Mouse (Mus musculus) MEL (cell line): Measurements from ENCODE around the gene Arl3. TPM values are rescaled to one million over a fixed set of nuclear protein-coding genes. Genes with fewer than 3 reads are reported as not detected.

Source experiments
- DNase-seq: peaks from one replicate; pipeline ENCODE4 v3.0.0; 2011; ENCODE audit warnings: low read depth, low spot score
- H3K27ac ChIP-seq: 2 replicates; pipeline ENCODE4 v1.5.1; 2012; ENCODE audit warnings: low read depth, mild to moderate bottlenecking, control low read depth, low read length, moderate library complexity; ENCODE audit not compliant: control insufficient read depth
- H3K27me3 ChIP-seq, 2 experiments: fragments of 150-350 bp in 1 of 2; sonication (generic) in 1 of 2; 2 replicates each; pipeline ENCODE4 v1.6.1; 2012; ENCODE audit warnings: low read length in 2 of 2, mild to moderate bottlenecking in 2 of 2, improper control_type of control experiment in 1 of 2, moderate library complexity in 1 of 2; ENCODE audit not compliant: insufficient read depth in 2 of 2, control insufficient read depth in 1 of 2
- H3K36me3 ChIP-seq, 2 experiments: 2 replicates each; pipeline ENCODE4 v1.6.1; 2012 to 2014; ENCODE audit warnings: low read length in 2 of 2, improper control_type of control experiment in 1 of 2, inconsistent platforms in 1 of 2, mild to moderate bottlenecking in 1 of 2; ENCODE audit not compliant: insufficient read depth in 2 of 2, control insufficient read depth in 1 of 2
- H3K4me1 ChIP-seq, 2 experiments: fragments of 150-350 bp in 1 of 2; sonication (generic) in 1 of 2; 2 replicates each; pipeline ENCODE4 v1.6.1; 2012; ENCODE audit warnings: low read length in 2 of 2, improper control_type of control experiment in 1 of 2, mild to moderate bottlenecking in 1 of 2; ENCODE audit not compliant: insufficient read depth in 2 of 2, control insufficient read depth in 1 of 2
- H3K4me3 ChIP-seq, 2 experiments: fragments of 150-350 bp in 1 of 2; sonication (generic) in 1 of 2; 2 replicates each; pipeline ENCODE4 v1.5.1; 2012; ENCODE audit warnings: low read depth in 2 of 2, low read length in 2 of 2, mild to moderate bottlenecking in 2 of 2, moderate library complexity in 2 of 2, control low read depth in 1 of 2, improper control_type of control experiment in 1 of 2; ENCODE audit not compliant: control insufficient read depth in 1 of 2, insufficient read depth in 1 of 2
- H3K79me2 ChIP-seq: 2 replicates; pipeline ENCODE4 v1.6.1; 2012; ENCODE audit warnings: mild to moderate bottlenecking, low read length, moderate library complexity; ENCODE audit not compliant: control insufficient read depth, poor library complexity, insufficient read depth
- H3K9ac ChIP-seq: 2 replicates; pipeline ENCODE4 v1.6.1; 2012; ENCODE audit warnings: low read depth, mild to moderate bottlenecking, control low read depth, low read length, moderate library complexity; ENCODE audit not compliant: control insufficient read depth, poor library complexity, severe bottlenecking
- H3K9me3 ChIP-seq: fragments of 150-350 bp; sonication (generic); replicated peaks from 2 replicates; pipeline ENCODE4 v1.6.1; 2012; ENCODE audit warnings: mild to moderate bottlenecking, low read length, improper control_type of control experiment, moderate library complexity; ENCODE audit not compliant: insufficient read depth
- BHLHE40 ChIP-seq: IDR thresholded peaks from 2 replicates; pipeline ENCODE4 v1.6.1; 2012; ENCODE audit warnings: low read depth, mild to moderate bottlenecking, inconsistent platforms, low read length, improper control_type of control experiment, borderline replicate concordance
- CTCF ChIP-seq, 3 experiments: IDR thresholded peaks in 2 of 3; conservative IDR thresholded peaks in 1 of 3; 2 replicates each; pipeline ENCODE4 v1.5.1; 2011 to 2012; ENCODE audit warnings: low read length in 3 of 3, low read depth in 2 of 3, mild to moderate bottlenecking in 2 of 3, improper control_type of control experiment in 1 of 3, inconsistent platforms in 1 of 3, mixed read lengths in 1 of 3, moderate library complexity in 1 of 3; ENCODE audit not compliant: control insufficient read depth in 1 of 3, insufficient read depth in 1 of 3, poor library complexity in 1 of 3, severe bottlenecking in 1 of 3
- ELF1 ChIP-seq: IDR thresholded peaks from 2 replicates; pipeline ENCODE4 v1.6.1; 2014; ENCODE audit warnings: low read depth, mild to moderate bottlenecking, inconsistent platforms, low read length, improper control_type of control experiment, moderate library complexity
- GABPA ChIP-seq: IDR thresholded peaks from 2 replicates; pipeline ENCODE4 v1.6.1; 2012; ENCODE audit warnings: low read depth, mild to moderate bottlenecking, inconsistent platforms, low read length, improper control_type of control experiment, moderate library complexity
- JUND ChIP-seq: IDR thresholded peaks from 2 replicates; pipeline ENCODE4 v1.6.1; 2011; ENCODE audit warnings: low read depth, mild to moderate bottlenecking, improper control_type of control experiment, low read length
- KAT2A ChIP-seq: conservative IDR thresholded peaks from 2 replicates; pipeline ENCODE4 v1.6.1; 2012; ENCODE audit warnings: low read depth, low read length, improper control_type of control experiment, inconsistent platforms
- MAFK ChIP-seq: IDR thresholded peaks from 2 replicates; pipeline ENCODE4 v1.6.1; 2011; ENCODE audit warnings: low read depth, mild to moderate bottlenecking, low read length, improper control_type of control experiment, borderline replicate concordance
- MXI1 ChIP-seq: IDR thresholded peaks from 2 replicates; pipeline ENCODE4 v1.6.1; 2011; ENCODE audit warnings: mild to moderate bottlenecking, low read depth, low read length, improper control_type of control experiment
- MYC ChIP-seq: IDR thresholded peaks from 2 replicates; pipeline ENCODE4 v1.6.1; 2011; ENCODE audit warnings: low read depth, mild to moderate bottlenecking, low read length, improper control_type of control experiment, moderate library complexity
- NELFE ChIP-seq: IDR thresholded peaks from 2 replicates; pipeline ENCODE4 v1.6.1; 2011; ENCODE audit warnings: low read depth, low read length, improper control_type of control experiment
- NRF1 ChIP-seq: IDR thresholded peaks from 2 replicates; pipeline ENCODE4 v1.6.1; 2014; ENCODE audit warnings: low read depth, mild to moderate bottlenecking, inconsistent platforms, low read length, improper control_type of control experiment, moderate library complexity; ENCODE audit not compliant: poor library complexity, insufficient read depth, severe bottlenecking
- POLR2A ChIP-seq, 2 experiments: IDR thresholded peaks; 2 replicates each; pipeline ENCODE4 v1.6.1; 2011 to 2012; ENCODE audit warnings: low read length in 2 of 2, mild to moderate bottlenecking in 2 of 2, control low read depth in 1 of 2, improper control_type of control experiment in 1 of 2, low read depth in 1 of 2, moderate library complexity in 1 of 2; ENCODE audit not compliant: control insufficient read depth in 1 of 2, insufficient read depth in 1 of 2, poor library complexity in 1 of 2
- TBP ChIP-seq: IDR thresholded peaks from 2 replicates; pipeline ENCODE4 v1.8.0; 2011; ENCODE audit warnings: low read depth, low read length, improper control_type of control experiment
- UBTF ChIP-seq: IDR thresholded peaks from 2 replicates; pipeline ENCODE4 v1.6.1; 2012; ENCODE audit warnings: low read depth, mild to moderate bottlenecking, inconsistent platforms, low read length, improper control_type of control experiment, moderate library complexity, borderline replicate concordance; ENCODE audit not compliant: insufficient read depth
- USF1 ChIP-seq: IDR thresholded peaks from 2 replicates; pipeline ENCODE4 v1.6.1; 2014; ENCODE audit warnings: low read depth, mild to moderate bottlenecking, inconsistent platforms, low read length, improper control_type of control experiment, moderate library complexity
- USF2 ChIP-seq, 2 experiments: IDR thresholded peaks; 2 replicates each; pipeline ENCODE4 v1.6.1; 2011 to 2012; ENCODE audit warnings: improper control_type of control experiment in 2 of 2, low read length in 2 of 2, borderline replicate concordance in 1 of 2, inconsistent platforms in 1 of 2, low read depth in 1 of 2, mild to moderate bottlenecking in 1 of 2; ENCODE audit not compliant: insufficient read depth in 1 of 2
- ZC3H11A ChIP-seq: IDR thresholded peaks from 2 replicates; pipeline ENCODE4 v1.6.1; 2012; ENCODE audit warnings: low read depth, mild to moderate bottlenecking, inconsistent platforms, low read length, improper control_type of control experiment
- ZKSCAN1 ChIP-seq: IDR thresholded peaks from 2 replicates; pipeline ENCODE4 v1.6.1; 2012; ENCODE audit warnings: low read depth, mild to moderate bottlenecking, inconsistent platforms, low read length, improper control_type of control experiment, moderate library complexity
- ZNF384 ChIP-seq: IDR thresholded peaks from 2 replicates; pipeline ENCODE4 v1.6.1; 2012; ENCODE audit warnings: low read depth, mild to moderate bottlenecking, inconsistent platforms, low read length, improper control_type of control experiment
- polyA plus RNA-seq, 2 experiments: library from polyadenylated mRNA; stranded (reverse) in 1 of 2; unstranded in 1 of 2; fragments of >175 nt in 1 of 2; fragments of >200 nt in 1 of 2; gene quantifications; 2 replicates each; pipeline versions ENCODE4 v1.2.1 to v1.2.4; 2012; ENCODE audit warnings: low replicate concordance in 2 of 2, low read depth in 1 of 2; ENCODE audit not compliant: insufficient read length in 2 of 2, insufficient read depth in 1 of 2, missing spikeins in 1 of 2
- total RNA-seq: library from RNA; depleted of rRNA; stranded (reverse); fragments of 300-350 nt; gene quantifications from 2 replicates; pipeline ENCODE4 v1.2.3, GENCODE M21; 2012

Gene Arl3
- total and polyA plus RNA-seq, 3 experiments: 62.4 to 123 TPM; not detected in 1

DNA sequence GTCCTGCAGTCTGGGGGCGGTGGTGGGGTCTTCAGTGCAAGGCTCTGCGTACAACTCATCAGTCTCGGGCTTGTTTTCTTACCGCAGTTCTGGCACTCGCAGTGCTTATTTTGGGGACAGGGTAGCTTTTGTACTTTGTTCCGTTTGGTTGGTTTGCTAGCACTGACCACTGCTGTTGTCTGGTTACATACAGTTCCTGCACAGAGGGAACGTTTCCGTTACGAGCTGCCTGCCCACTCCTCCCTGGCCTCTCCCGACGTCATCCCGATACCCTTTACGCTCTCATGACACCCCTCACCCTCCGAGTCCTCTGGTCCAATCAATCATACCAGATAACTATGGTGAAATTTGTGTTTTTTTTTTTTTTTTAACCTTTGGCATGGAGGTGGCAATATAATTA lies 28.5 kb upstream of the Arl3 start:
- Histone ChIP-seq H3K36me3 (peaks cover 4 to 21% of the 10 kb centered on the region in 2 experiments; a peak in 2 of 4 replicates), H3K9me3 (no peaks in the 10 kb centered on the region), H3K4me3 (no peak overlapping the region), H3K27ac (no peak overlapping the region), H3K4me1 (peaks cover 2 to 18% of the 10 kb centered on the region in 2 experiments)
- no peak for TF ChIP-seq UBTF
- TF ChIP-seq NELFE: no peak
- TF ChIP-seq CTCF (IDR thresholded peaks at IDR 0.05 in 2 of 3, conservative IDR thresholded peaks at IDR 0.05 in 1 of 3; ENCODE audit: control insufficient read depth in 1 of 3, insufficient read depth in 1 of 3, low read depth in 2 of 3, low read length in 3 of 3, poor library complexity in 1 of 3, severe bottlenecking in 1 of 3): no peak
- TF ChIP-seq MYC: no peak
- TF ChIP-seq ZC3H11A: no peak
- no peak for TF ChIP-seq TBP
- TF ChIP-seq MXI1: no peak
- TF ChIP-seq USF2 (IDR thresholded peaks at IDR 0.05; ENCODE audit: borderline replicate concordance in 1 of 2, insufficient read depth in 1 of 2, low read depth in 1 of 2, low read length in 2 of 2): no peak
- TF ChIP-seq POLR2A (IDR thresholded peaks at IDR 0.05; ENCODE audit: control insufficient read depth in 1 of 2, insufficient read depth in 1 of 2, low read depth in 1 of 2, low read length in 2 of 2, poor library complexity in 1 of 2): no peak
- no peak for TF ChIP-seq KAT2A
- TF ChIP-seq JUND: no peak
- no peak for TF ChIP-seq ELF1
- no peak for TF ChIP-seq GABPA
- no peak for TF ChIP-seq NRF1
- no peak for TF ChIP-seq ZKSCAN1
- TF ChIP-seq, all 39 proteins: peak for 0
- Histone ChIP-seq H3K27me3 (no peaks in the 10 kb centered on the region), H3K9ac (no peak overlapping the region), H3K79me2 (peaks cover 41% of the 10 kb centered on the region)
- no peak for DNase-seq

DNA sequence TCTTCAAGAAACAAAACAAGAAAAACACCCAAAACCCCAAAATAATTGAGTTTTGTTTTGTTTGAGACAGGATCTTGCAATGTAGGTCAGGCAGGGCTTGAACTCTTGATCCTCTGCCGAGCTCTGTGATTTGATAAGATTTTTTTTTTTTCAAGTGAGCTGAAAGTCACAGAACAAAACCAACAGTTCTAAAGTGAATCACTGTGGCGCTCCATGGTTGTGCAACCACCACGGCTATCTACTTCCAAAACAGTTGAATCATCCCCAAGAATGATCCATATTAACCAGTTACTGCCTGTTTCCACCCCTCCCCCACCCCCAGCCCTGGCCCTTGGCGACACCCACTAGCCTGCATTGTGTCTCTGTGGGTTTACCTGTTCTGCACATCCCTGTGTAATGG lies 27.4 kb upstream of the Arl3 start:
- H3K27me3 ChIP-seq: no peaks in the 10 kb centered on the region
- H3K4me1 ChIP-seq: peaks cover 2 to 18% of the 10 kb centered on the region in 2 experiments
- no peaks in the 10 kb centered on the region for H3K9me3 ChIP-seq
- H3K4me3 ChIP-seq: no peak overlapping the region
- peak; percentile 40; the same call in 1 of the 2 replicates for TF ChIP-seq ZNF384
- TF ChIP-seq MAFK: no peak
- no peak for TF ChIP-seq BHLHE40
- TF ChIP-seq USF1: no peak
- H3K27ac ChIP-seq: no peak overlapping the region
- no peak overlapping the region for H3K9ac ChIP-seq
- H3K79me2 ChIP-seq: peaks cover 41% of the 10 kb centered on the region
- H3K36me3 ChIP-seq: peaks cover 2 to 21% of the 10 kb centered on the region in 2 experiments; a peak in 2 of 4 replicates
- no peak for DNase-seq
